Mouse (Mus musculus): ENCODE data around the gene Bola2.

DNA sequence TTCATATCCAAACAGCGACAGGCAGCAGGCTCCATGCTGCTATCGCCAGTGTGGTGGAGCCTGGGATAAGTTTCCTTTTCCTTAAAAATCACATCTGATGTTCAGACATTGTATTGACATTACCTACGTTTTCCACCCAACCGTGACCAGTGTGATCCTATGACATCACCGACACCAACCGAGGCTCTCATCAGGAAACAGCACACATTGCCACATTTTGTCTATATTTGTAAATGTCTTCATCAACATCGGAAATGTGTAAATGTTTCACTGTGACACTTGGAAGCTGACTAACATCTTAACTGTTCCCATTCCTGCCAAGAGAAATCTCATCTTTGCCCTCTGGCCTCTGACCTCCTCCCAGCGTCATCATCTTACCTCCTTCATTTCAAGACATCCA is 40.9 kb downstream of the Bola2 start:
- TF ChIP-seq POLR2A (IDR thresholded peaks at IDR 0.05; ENCODE audit: low read depth, low read length) (no peak), EP300 (IDR thresholded peaks at IDR 0.05; ENCODE audit: low read length) (no peak), CTCF (conservative IDR thresholded peaks at IDR 0.05 in 1 of 2, IDR thresholded peaks at IDR 0.05 in 1 of 2; ENCODE audit: low read depth in 2 of 2, low read length in 2 of 2) (no peak), RAD21 (IDR thresholded peaks at IDR 0.05; ENCODE audit: low read depth, low read length) (no peak), MAFK (IDR thresholded peaks at IDR 0.05; ENCODE audit: insufficient replicate concordance, low read length) (no peak), MYC (IDR thresholded peaks at IDR 0.05; ENCODE audit: low read depth, low read length) (no peak), NRF1 (IDR thresholded peaks at IDR 0.05; ENCODE audit: low read depth, low read length) (no peak), ZNF384 (IDR thresholded peaks at IDR 0.05; ENCODE audit: low read depth, low read length) (no peak), TCF12 (IDR thresholded peaks at IDR 0.05; ENCODE audit: low read depth, low read length) (no peak), SIN3A (IDR thresholded peaks at IDR 0.05; ENCODE audit: low read length) (no peak)

All from CH12.LX (cell line).